Mouse (Mus musculus) midbrain, embryonic 14.5 days (tissue): Measurements from ENCODE around the gene Mfsd4b5. TPM values are rescaled to one million over a fixed set of nuclear protein-coding genes. Genes with fewer than 3 reads are reported as not detected.

Experiments used
- ATAC-seq: fragments of 200-750 bp; cut with Nextera tagmentation; 2 replicates; pipeline ENCODE4 v1.8.0; 2017; ENCODE audit warnings: moderate number of reproducible peaks, moderate library complexity; ENCODE audit not compliant: low FRiP score, low TSS enrichment
- DNase-seq: peaks from one replicate; pipeline ENCODE4 v3.0.0-alpha.2; 2015
- H3K27ac ChIP-seq: fragments of 300-500 bp; sonication (generic); replicated peaks from 2 replicates; pipeline ENCODE4 v1.5.1; 2014; ENCODE audit warnings: mild to moderate bottlenecking, low read depth, low read length, moderate library complexity
- H3K27me3 ChIP-seq: fragments of 300-500 bp; sonication (generic); 2 replicates; pipeline ENCODE4 v1.6.1; 2014; ENCODE audit warnings: low read length, control low read depth, mixed read lengths; ENCODE audit not compliant: control insufficient read depth, insufficient read depth
- H3K36me3 ChIP-seq: fragments of 300-500 bp; sonication (generic); 2 replicates; pipeline ENCODE4 v1.6.1; 2014; ENCODE audit warnings: low read length, control low read depth; ENCODE audit not compliant: control insufficient read depth, insufficient read depth
- H3K4me1 ChIP-seq: fragments of 300-500 bp; sonication (generic); 2 replicates; pipeline ENCODE4 v1.6.1; 2014; ENCODE audit warnings: mild to moderate bottlenecking, antibody characterized with exemption, low read length, control low read depth; ENCODE audit not compliant: control insufficient read depth, insufficient read depth
- H3K4me2 ChIP-seq: fragments of 300-500 bp; sonication (generic); 2 replicates; pipeline ENCODE4 v1.6.1; 2014; ENCODE audit warnings: mild to moderate bottlenecking, low read length, moderate library complexity
- H3K4me3 ChIP-seq: fragments of 300-500 bp; sonication (generic); replicated peaks from 2 replicates; pipeline ENCODE4 v1.5.1; 2014; ENCODE audit warnings: low read depth, low read length
- H3K9ac ChIP-seq: fragments of 300-500 bp; sonication (generic); replicated peaks from 2 replicates; pipeline ENCODE4 v1.6.1; 2014; ENCODE audit warnings: mild to moderate bottlenecking, low read length, moderate library complexity
- H3K9me3 ChIP-seq: fragments of 300-500 bp; sonication (generic); 2 replicates; pipeline ENCODE4 v1.6.1; 2016; ENCODE audit warnings: low read length, control low read depth, mixed read lengths; ENCODE audit not compliant: control insufficient read depth
- WGBS: fragments of 180-500 bp; shearing (Covaris S2); extraction: QIAGEN DNeasy Blood & Tissue Kit; methylation state at CpG from one replicate; pipeline ENCODE4 v1.1.7; 2014; 5-methylcytosine and 5-hydroxymethylcytosine counted together
- polyA plus RNA-seq: library from polyadenylated mRNA; unstranded; fragments of >200 nt; fragmentation: Nextera tagmentation; extraction: Ambion mirVana; gene quantifications from 2 replicates; pipeline ENCODE4 v1.2.1, GENCODE M21; 2014

Mfsd4b5 gene
- polyA plus RNA-seq, 1 experiment from 2014 or later, result not detected

DNA sequence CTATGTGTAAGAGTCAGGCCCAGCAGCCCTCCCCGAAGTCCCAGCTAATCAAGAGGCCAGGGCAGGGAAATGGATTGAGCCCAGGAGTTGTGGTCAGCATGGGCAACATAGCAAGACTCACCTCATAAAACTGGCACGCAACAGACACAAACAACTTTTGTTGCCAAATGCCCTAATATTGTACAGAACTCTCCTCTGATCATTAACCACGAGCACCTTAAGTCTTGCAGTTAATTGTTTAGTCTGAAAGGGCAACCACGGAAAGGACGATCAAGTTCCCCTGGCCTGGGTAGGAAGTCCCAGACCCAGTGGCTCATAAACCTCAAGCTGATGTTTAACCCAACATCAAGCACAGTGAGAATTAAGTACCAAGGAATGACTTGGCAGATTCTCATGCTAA lies 3.8 kb downstream of the Mfsd4b5 start:
- Histone ChIP-seq H3K36me3 (no peaks in the 10 kb centered on the region), H3K4me2 (no peak overlapping the region), H3K9ac (no peak overlapping the region), H3K27ac (no peak overlapping the region), H3K4me1 (no peaks in the 10 kb centered on the region), H3K27me3 (no peaks in the 10 kb centered on the region), H3K9me3 (peaks cover 5% of the 10 kb centered on the region; the same call in 1 of the 2 replicates), H3K4me3 (no peak overlapping the region)
- no peak for ATAC-seq
- 77% methylated on average over 5 of the region's 5 CpGs for WGBS
- DNase-seq, result no peak

- no peaks in the 10 kb centered on the region for H3K4me1 ChIP-seq
- no peak overlapping the region for H3K27ac ChIP-seq
- DNase-seq, result no peak
- no peak for ATAC-seq
- 88% methylated on average over 1 of the region's 1 CpGs for WGBS
- peaks cover 7% of the 10 kb centered on the region; the same call in 1 of the 2 replicates for H3K9me3 ChIP-seq
- H3K27me3 ChIP-seq, result no peaks in the 10 kb centered on the region
- H3K36me3 ChIP-seq, result no peaks in the 10 kb centered on the region
- H3K4me3 ChIP-seq, result no peak overlapping the region
- no peak overlapping the region for H3K9ac ChIP-seq
- H3K4me2 ChIP-seq, result no peak overlapping the region
These were observed 8.2 kb downstream of the Mfsd4b5 start for GRCm38 (mm10) chr10:39978231-39978630.

GRCm38 (mm10) chr10:39977346-39977745 lies 9.1 kb downstream of the Mfsd4b5 start:
- Histone ChIP-seq H3K27ac (no peak overlapping the region), H3K9ac (no peak overlapping the region), H3K9me3 (peaks cover 7% of the 10 kb centered on the region; the same call in 1 of the 2 replicates), H3K4me3 (no peak overlapping the region), H3K4me1 (no peaks in the 10 kb centered on the region), H3K36me3 (no peaks in the 10 kb centered on the region), H3K27me3 (no peaks in the 10 kb centered on the region), H3K4me2 (no peak overlapping the region)
- DNase-seq, result no peak
- 96% methylated on average over 4 of the region's 4 CpGs for WGBS
- no peak for ATAC-seq

- ATAC-seq (no peak), DNase-seq (no peak)
- Histone ChIP-seq H3K4me1 (no peaks in the 10 kb centered on the region), H3K9me3 (peaks cover 7% of the 10 kb centered on the region; the same call in 1 of the 2 replicates), H3K36me3 (no peaks in the 10 kb centered on the region), H3K27ac (no peak overlapping the region), H3K4me2 (no peak overlapping the region), H3K27me3 (no peaks in the 10 kb centered on the region), H3K4me3 (no peak overlapping the region), H3K9ac (no peak overlapping the region)
- 49% methylated on average over 2 of the region's 2 CpGs for WGBS
These were observed 10.7 kb downstream of the Mfsd4b5 start for GRCm38 (mm10) chr10:39975771-39976170.

DNA sequence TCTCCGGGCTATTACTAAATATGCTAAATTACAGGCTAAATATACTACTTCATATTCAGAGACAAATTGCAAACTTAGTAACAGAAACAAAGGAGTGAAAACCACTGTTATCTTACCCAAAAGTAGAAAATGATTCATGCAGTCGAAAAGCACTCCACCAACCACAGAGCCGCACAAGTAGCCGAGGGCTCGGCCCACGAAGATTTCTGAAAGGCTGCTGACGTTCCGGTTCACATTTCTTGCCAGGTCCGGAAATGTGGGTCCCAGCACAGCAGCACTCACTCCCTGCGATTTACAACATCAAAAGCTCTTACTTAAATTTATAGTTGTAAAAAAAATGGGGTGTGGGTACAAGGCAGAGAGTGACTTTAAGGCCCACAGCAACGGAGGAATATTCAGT lies 11.5 kb downstream of the Mfsd4b5 start:
- Histone ChIP-seq H3K27me3 (no peaks in the 10 kb centered on the region), H3K9me3 (peaks cover 7% of the 10 kb centered on the region; the same call in 1 of the 2 replicates), H3K36me3 (no peaks in the 10 kb centered on the region), H3K4me1 (no peaks in the 10 kb centered on the region), H3K4me3 (no peak overlapping the region), H3K9ac (no peak overlapping the region), H3K27ac (no peak overlapping the region), H3K4me2 (no peak overlapping the region)
- ATAC-seq (no peak), DNase-seq (no peak)
- 67% methylated on average over 11 of the region's 11 CpGs for WGBS

- ATAC-seq, result no peak
- DNase-seq, result no peak
- Histone ChIP-seq H3K4me2 (no peak overlapping the region), H3K36me3 (no peaks in the 10 kb centered on the region), H3K9me3 (no peaks in the 10 kb centered on the region), H3K4me3 (no peak overlapping the region), H3K27ac (no peak overlapping the region), H3K9ac (no peak overlapping the region), H3K27me3 (no peaks in the 10 kb centered on the region), H3K4me1 (no peaks in the 10 kb centered on the region)
- 86% methylated on average over 3 of the region's 3 CpGs for WGBS
These were observed 18.9 kb downstream of the Mfsd4b5 start for GRCm38 (mm10) chr10:39967512-39967911.

DNA sequence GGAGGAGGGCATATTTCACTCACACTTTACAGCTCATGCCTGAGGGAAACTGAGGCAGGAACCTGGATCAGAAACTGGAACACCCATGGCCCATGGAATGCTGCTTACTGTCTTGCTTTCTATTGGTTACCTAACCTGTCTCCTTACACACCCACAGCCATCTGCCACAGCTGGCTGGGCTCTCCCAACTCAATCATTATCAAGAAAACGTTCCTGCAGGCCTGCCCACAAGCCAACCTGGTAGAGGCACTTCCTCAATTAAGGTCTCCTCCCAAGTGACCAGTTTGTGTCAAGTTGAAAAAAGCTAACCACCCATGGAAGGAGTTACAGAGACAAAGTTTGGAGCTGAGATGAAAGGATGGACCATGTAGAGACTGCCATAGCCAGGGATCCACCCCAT lies 24.5 kb downstream of the Mfsd4b5 start:
- Histone ChIP-seq H3K27me3 (no peaks in the 10 kb centered on the region; the same call in 1 of the 2 replicates), H3K36me3 (no peaks in the 10 kb centered on the region), H3K4me1 (0 out of 2 replicates have a peak, but pooled peaks cover 4% of the 10 kb centered on the region), H3K9me3 (no peaks in the 10 kb centered on the region), H3K27ac (no peak overlapping the region), H3K4me3 (no peak overlapping the region), H3K4me2 (no peak overlapping the region), H3K9ac (no peak overlapping the region)
- no peak for DNase-seq
- no peak for ATAC-seq
- 65% methylated on average over 1 of the region's 1 CpGs for WGBS

DNA sequence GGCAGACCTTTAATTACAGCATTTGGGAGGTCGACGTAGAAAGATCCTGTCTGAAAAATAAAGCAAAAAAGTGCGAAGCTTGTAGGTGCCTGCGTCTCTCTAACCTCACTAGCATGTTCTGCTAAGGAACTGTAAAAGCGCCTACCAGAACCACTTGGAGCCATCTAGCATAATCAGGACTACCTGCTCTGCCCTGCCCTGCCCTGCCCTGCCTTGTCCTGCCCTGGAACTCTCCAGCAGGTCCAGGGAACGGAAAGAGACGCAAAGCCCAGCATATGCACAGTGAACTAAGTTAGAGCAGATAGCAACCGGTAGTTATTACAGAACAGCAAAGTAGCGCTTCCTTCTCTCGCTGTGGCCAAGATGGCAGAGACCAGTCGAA lies 26.0 kb downstream of the Mfsd4b5 start:
- WGBS, result 45% methylated on average over 11 of the region's 11 CpGs
- DNase-seq (no peak), ATAC-seq (peak; percentile 61)
- Histone ChIP-seq H3K4me1 (0 out of 2 replicates have a peak, but pooled peaks cover 4% of the 10 kb centered on the region), H3K9me3 (no peaks in the 10 kb centered on the region), H3K36me3 (no peaks in the 10 kb centered on the region), H3K9ac (no peak overlapping the region), H3K4me3 (peak overlapping the region; percentile 49; the same call in 1 of the 2 replicates), H3K4me2 (peak overlapping the region; percentile 92), H3K27me3 (no peaks in the 10 kb centered on the region; the same call in 1 of the 2 replicates), H3K27ac (no peak overlapping the region)

- no peak within 1 kb of the TSS for H3K27ac ChIP-seq
- H3K9me3 ChIP-seq, result no peaks in the 10 kb centered on the region
- H3K27me3 ChIP-seq, result no peaks in the 10 kb centered on the region; the same call in 1 of the 2 replicates
- peak within 1 kb of the TSS; percentile 36; the same call in 1 of the 2 replicates for H3K9ac ChIP-seq
- DNase-seq (peak; percentile 95), ATAC-seq (peak; percentile 96)
- WGBS, result under 1% methylated on average over 38 of the region's 38 CpGs
- peak within 1 kb of the TSS; percentile 49 for H3K4me3 ChIP-seq
- peak within 1 kb of the TSS; percentile 92 for H3K4me2 ChIP-seq
- H3K36me3 ChIP-seq, result no peaks in the 10 kb centered on the region
- H3K4me1 ChIP-seq, result 0 out of 2 replicates have a peak, but pooled peaks cover 4% of the 10 kb centered on the region
These were observed 26.5 kb downstream of the Mfsd4b5 start, which contains the start of gene Mfsd4b3 for GRCm38 (mm10) chr10:39959761-39960440. Mfsd4b3 (minus strand) TSS chr10:39960153.
